Mouse (Mus musculus): Measurements from ENCODE around the gene Raf1. TPM values are rescaled to one million over a fixed set of nuclear protein-coding genes. Genes with fewer than 3 reads are reported as not detected.

The Raf1 gene
- total and polyA plus RNA-seq, 3 experiments = 103 to 145 (median 109) TPM

GRCm38 (mm10) chr6:115677441-115677840, 1.0 kb upstream of the Raf1 start:
- peaks cover 9% of the 10 kb centered on the region for H3K36me3 ChIP-seq (ENCODE audit: control insufficient read depth, insufficient read depth, low read length)
- peaks cover 4% of the 10 kb centered on the region for H3K4me1 ChIP-seq (ENCODE audit: control insufficient read depth, insufficient read depth, low read length)
- no peak for TF ChIP-seq POLR2A (IDR thresholded peaks at IDR 0.05; ENCODE audit: insufficient read depth, low read depth, low read length)
- H3K79me2 ChIP-seq (replicated peaks; ENCODE audit: control insufficient read depth, insufficient read depth, low read length) = no peaks in the 10 kb centered on the region; the same call in 1 of the 2 replicates
- intact Hi-C loops (cut with DNase I) = loop anchor here (2.0 to 5.0 kb wide), 4 partner anchors 15 to 515 kb away; partner anchors contain the start of gene Tmcc1
- H3K4me3 ChIP-seq = peak overlapping the region; percentile 74
- WGBS = 97% methylated on average over 7 of the region's 7 CpGs
- no peak overlapping the region; the same call in 1 of the 2 replicates for H3K27ac ChIP-seq
- no peaks in the 10 kb centered on the region for H3K27me3 ChIP-seq (ENCODE audit: control insufficient read depth, insufficient read depth, low read length)
- no peak overlapping the region for H3K9ac ChIP-seq (ENCODE audit: low read depth, low read length)
- DNase-seq = no peak

- H3K36me3 ChIP-seq (ENCODE audit: control insufficient read depth, insufficient read depth, low read length) = peaks cover 9% of the 10 kb centered on the region
- peak overlapping the region; percentile 74 for H3K4me3 ChIP-seq
- peaks cover 2% of the 10 kb centered on the region; the same call in 1 of the 2 replicates for H3K79me2 ChIP-seq (replicated peaks; ENCODE audit: control insufficient read depth, insufficient read depth, low read length)
- peak overlapping the region; percentile 100 for H3K27ac ChIP-seq
- H3K4me1 ChIP-seq (ENCODE audit: control insufficient read depth, insufficient read depth, low read length) = peaks cover 6% of the 10 kb centered on the region
- H3K9ac ChIP-seq (ENCODE audit: low read depth, low read length) = peak overlapping the region; percentile 100
- no peaks in the 10 kb centered on the region for H3K27me3 ChIP-seq (ENCODE audit: control insufficient read depth, insufficient read depth, low read length)
- under 1% methylated on average over 53 of the region's 53 CpGs for WGBS
- peak; percentile 83 for DNase-seq
- intact Hi-C loops (cut with DNase I) = loop anchor here (2.0 to 5.0 kb wide), 4 partner anchors 17 to 517 kb away; partner anchors contain the start of gene Tmcc1
- TF ChIP-seq CTCF (IDR thresholded peaks at IDR 0.05) = 0 out of 2 replicates have a peak, but pooled peaks have one; percentile 1
- TF ChIP-seq EP300 (IDR thresholded peaks at IDR 0.05; ENCODE audit: insufficient read depth, low read depth, low read length) = 0 out of 2 replicates have a peak, but pooled peaks have one; percentile 17
- TF ChIP-seq POLR2A (IDR thresholded peaks at IDR 0.05; ENCODE audit: insufficient read depth, low read depth, low read length) = 0 out of 2 replicates have a peak, but pooled peaks have one; percentile 14
Observed at GRCm38 (mm10) chr6:115675508-115676336, 713 bp downstream of the Raf1 start.

- Histone ChIP-seq H3K79me2 (replicated peaks; ENCODE audit: control insufficient read depth, insufficient read depth, low read length) (peaks cover 6% of the 10 kb centered on the region), H3K9ac (ENCODE audit: low read depth, low read length) (peak overlapping the region; percentile 100), H3K4me3 (peak overlapping the region; percentile 74), H3K36me3 (ENCODE audit: control insufficient read depth, insufficient read depth, low read length) (peaks cover 9% of the 10 kb centered on the region), H3K27me3 (ENCODE audit: control insufficient read depth, insufficient read depth, low read length) (no peaks in the 10 kb centered on the region), H3K27ac (peak overlapping the region; percentile 100), H3K4me1 (ENCODE audit: control insufficient read depth, insufficient read depth, low read length) (peaks cover 6% of the 10 kb centered on the region)
- WGBS = under 1% methylated on average over 13 of the region's 13 CpGs
- no peak for TF ChIP-seq POLR2A (IDR thresholded peaks at IDR 0.05; ENCODE audit: insufficient read depth, low read depth, low read length)
- TF ChIP-seq CTCF (IDR thresholded peaks at IDR 0.05) = no peak
- TF ChIP-seq EP300 (IDR thresholded peaks at IDR 0.05; ENCODE audit: insufficient read depth, low read depth, low read length) = no peak
- intact Hi-C loops (cut with DNase I) = loop anchor here (5.0 kb wide), 2 partner anchors 58 to 517 kb away; partner anchors contain the start of gene Tmcc1
- no peak for DNase-seq
Observed at GRCm38 (mm10) chr6:115675166-115675507, 1.3 kb downstream of the Raf1 start.

GRCm38 (mm10) chr6:115674316-115674715, 2.1 kb downstream of the Raf1 start:
- H3K36me3 ChIP-seq (ENCODE audit: control insufficient read depth, insufficient read depth, low read length) = peaks cover 15% of the 10 kb centered on the region
- peak overlapping the region; percentile 74 for H3K4me3 ChIP-seq
- H3K27ac ChIP-seq = peak overlapping the region; percentile 100
- no peaks in the 10 kb centered on the region for H3K27me3 ChIP-seq (ENCODE audit: control insufficient read depth, insufficient read depth, low read length)
- WGBS = 8% methylated on average over 2 of the region's 2 CpGs
- intact Hi-C loops (cut with DNase I) = no loop called here
- peak overlapping the region; percentile 38; the same call in 1 of the 2 replicates for H3K9ac ChIP-seq (ENCODE audit: low read depth, low read length)
- peaks cover 9% of the 10 kb centered on the region for H3K79me2 ChIP-seq (replicated peaks; ENCODE audit: control insufficient read depth, insufficient read depth, low read length)
- no peak for DNase-seq
- H3K4me1 ChIP-seq (ENCODE audit: control insufficient read depth, insufficient read depth, low read length) = peaks cover 6% of the 10 kb centered on the region
- TF ChIP-seq EP300 (IDR thresholded peaks at IDR 0.05; ENCODE audit: insufficient read depth, low read depth, low read length) (no peak), POLR2A (IDR thresholded peaks at IDR 0.05; ENCODE audit: insufficient read depth, low read depth, low read length) (no peak)

GRCm38 (mm10) chr6:115672700-115673099, 3.7 kb downstream of the Raf1 start:
- intact Hi-C loops (cut with DNase I) = no loop called here
- 94% methylated on average over 1 of the region's 1 CpGs for WGBS
- Histone ChIP-seq H3K79me2 (replicated peaks; ENCODE audit: control insufficient read depth, insufficient read depth, low read length) (peaks cover 14% of the 10 kb centered on the region), H3K4me3 (no peak overlapping the region), H3K9ac (ENCODE audit: low read depth, low read length) (no peak overlapping the region), H3K4me1 (ENCODE audit: control insufficient read depth, insufficient read depth, low read length) (peaks cover 8% of the 10 kb centered on the region), H3K27ac (peak overlapping the region; percentile 7; the same call in 1 of the 2 replicates), H3K27me3 (ENCODE audit: control insufficient read depth, insufficient read depth, low read length) (no peaks in the 10 kb centered on the region), H3K36me3 (ENCODE audit: control insufficient read depth, insufficient read depth, low read length) (peaks cover 25% of the 10 kb centered on the region)
- DNase-seq = no peak
- TF ChIP-seq POLR2A (IDR thresholded peaks at IDR 0.05; ENCODE audit: insufficient read depth, low read depth, low read length) (no peak), EP300 (IDR thresholded peaks at IDR 0.05; ENCODE audit: insufficient read depth, low read depth, low read length) (no peak), CTCF (IDR thresholded peaks at IDR 0.05) (no peak)

- Histone ChIP-seq H3K79me2 (replicated peaks; ENCODE audit: control insufficient read depth, insufficient read depth, low read length) (peaks cover 17% of the 10 kb centered on the region), H3K4me3 (no peak overlapping the region), H3K36me3 (ENCODE audit: control insufficient read depth, insufficient read depth, low read length) (peaks cover 42% of the 10 kb centered on the region), H3K27ac (no peak overlapping the region), H3K9ac (ENCODE audit: low read depth, low read length) (no peak overlapping the region), H3K4me1 (ENCODE audit: control insufficient read depth, insufficient read depth, low read length) (peaks cover 7% of the 10 kb centered on the region), H3K27me3 (ENCODE audit: control insufficient read depth, insufficient read depth, low read length) (no peaks in the 10 kb centered on the region)
- 58% methylated on average over 4 of the region's 4 CpGs for WGBS
- intact Hi-C loops (cut with DNase I) = no loop called here
- TF ChIP-seq CTCF (IDR thresholded peaks at IDR 0.05) (no peak), POLR2A (IDR thresholded peaks at IDR 0.05; ENCODE audit: insufficient read depth, low read depth, low read length) (no peak), EP300 (IDR thresholded peaks at IDR 0.05; ENCODE audit: insufficient read depth, low read depth, low read length) (no peak)
- peak in 1 of 2 experiments; percentile 37 for DNase-seq
Observed at GRCm38 (mm10) chr6:115666641-115667040, 9.8 kb downstream of the Raf1 start.
